Mouse (Mus musculus): ENCODE results near the gene Selenof. TPM values are rescaled to one million over a fixed set of nuclear protein-coding genes. Genes with fewer than 3 reads are reported as not detected.

The Selenof gene
- total and polyA plus RNA-seq, 3 experiments, result 265 to 1,760 (median 316) TPM

DNA sequence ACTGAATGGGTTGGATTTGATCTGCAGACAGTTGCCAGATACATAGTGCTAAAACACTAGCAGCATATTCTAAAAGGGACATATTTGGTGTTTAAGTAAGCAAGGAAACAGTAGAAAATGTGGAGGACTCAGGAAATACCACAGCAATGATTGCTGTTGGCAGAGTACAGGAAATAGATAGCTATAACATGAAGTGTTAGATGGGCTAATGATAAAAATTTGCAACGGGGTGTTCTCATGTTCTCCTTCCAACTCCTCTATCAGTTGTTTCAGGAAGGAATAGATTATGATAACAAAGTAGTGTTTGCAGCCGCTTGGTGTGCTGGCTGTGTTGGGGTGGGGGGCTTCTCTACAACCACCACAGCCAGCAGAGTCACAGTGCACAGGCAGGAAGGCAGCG is 11.7 kb downstream of the Selenof start:
- DNase-seq (ENCODE audit: low read depth, low spot score), result no peak
- TF ChIP-seq MAZ (IDR thresholded peaks at IDR 0.05; ENCODE audit: low read depth, low read length), result no peak
- TF ChIP-seq EP300 (IDR thresholded peaks at IDR 0.05; ENCODE audit: low read depth in 1 of 2, low read length in 2 of 2), result peak; percentile 37 to 54; a peak in 3 of 4 replicates
- TF ChIP-seq CHD1 (IDR thresholded peaks at IDR 0.05; ENCODE audit: low read depth, low read length), result no peak
- 0 out of 2 replicates have a peak, but pooled peaks have one; percentile 29 for TF ChIP-seq SIN3A (IDR thresholded peaks at IDR 0.05; ENCODE audit: low read length)
- TF ChIP-seq ZMIZ1 (IDR thresholded peaks at IDR 0.05; ENCODE audit: low read depth, low read length), result no peak
- TF ChIP-seq ZNF384 (IDR thresholded peaks at IDR 0.05; ENCODE audit: low read depth, low read length), result no peak
- TF ChIP-seq E2F4 (IDR thresholded peaks at IDR 0.05; ENCODE audit: borderline replicate concordance, low read depth, low read length), result no peak
- TF ChIP-seq MAFK (IDR thresholded peaks at IDR 0.05; ENCODE audit: borderline replicate concordance, low read depth, low read length), result no peak
- no peak for TF ChIP-seq BHLHE40 (IDR thresholded peaks at IDR 0.05; ENCODE audit: borderline replicate concordance, low read depth, low read length)
- peak; percentile 65; the same call in 1 of the 2 replicates for TF ChIP-seq RCOR1 (IDR thresholded peaks at IDR 0.05; ENCODE audit: low read depth, low read length)
- TF ChIP-seq TBP (IDR thresholded peaks at IDR 0.05; ENCODE audit: low read depth, low read length), result no peak
- peak; percentile 53; the same call in 1 of the 2 replicates for TF ChIP-seq GATA1 (IDR thresholded peaks at IDR 0.05; ENCODE audit: low read depth, low read length)
- peak; percentile 37; the same call in 1 of the 2 replicates for TF ChIP-seq ETS1 (IDR thresholded peaks at IDR 0.05; ENCODE audit: low read depth, low read length)
- TF ChIP-seq HCFC1 (IDR thresholded peaks at IDR 0.05; ENCODE audit: low read depth, low read length), result no peak
- no peak for TF ChIP-seq USF1 (IDR thresholded peaks at IDR 0.05; ENCODE audit: low read depth, low read length)
- H3K9me3 ChIP-seq (replicated peaks; ENCODE audit: insufficient read depth, low read length), result no peaks in the 10 kb centered on the region
- peak overlapping the region; percentile 34; the same call in 1 of the 2 replicates for H3K27ac ChIP-seq (ENCODE audit: control insufficient read depth, low read depth, low read length)
- H3K27me3 ChIP-seq (ENCODE audit: control insufficient read depth in 1 of 2, insufficient read depth in 2 of 2, low read length in 2 of 2), result no peaks in the 10 kb centered on the region
- H3K4me3 ChIP-seq (ENCODE audit: control insufficient read depth in 1 of 2, insufficient read depth in 1 of 2, low read depth in 2 of 2, low read length in 2 of 2), result no peak overlapping the region
- no peak overlapping the region for H3K9ac ChIP-seq (ENCODE audit: control insufficient read depth, low read depth, low read length, poor library complexity, severe bottlenecking)
- peaks cover 20% of the 10 kb centered on the region for H3K79me2 ChIP-seq (ENCODE audit: control insufficient read depth, insufficient read depth, low read length, poor library complexity)
- H3K4me1 ChIP-seq (ENCODE audit: control insufficient read depth in 1 of 2, insufficient read depth in 2 of 2, low read length in 2 of 2), result peaks cover 9 to 10% of the 10 kb centered on the region in 2 experiments
- H3K36me3 ChIP-seq (ENCODE audit: control insufficient read depth in 1 of 2, insufficient read depth in 2 of 2, low read length in 2 of 2), result peaks cover 28 to 45% of the 10 kb centered on the region in 2 experiments

DNA sequence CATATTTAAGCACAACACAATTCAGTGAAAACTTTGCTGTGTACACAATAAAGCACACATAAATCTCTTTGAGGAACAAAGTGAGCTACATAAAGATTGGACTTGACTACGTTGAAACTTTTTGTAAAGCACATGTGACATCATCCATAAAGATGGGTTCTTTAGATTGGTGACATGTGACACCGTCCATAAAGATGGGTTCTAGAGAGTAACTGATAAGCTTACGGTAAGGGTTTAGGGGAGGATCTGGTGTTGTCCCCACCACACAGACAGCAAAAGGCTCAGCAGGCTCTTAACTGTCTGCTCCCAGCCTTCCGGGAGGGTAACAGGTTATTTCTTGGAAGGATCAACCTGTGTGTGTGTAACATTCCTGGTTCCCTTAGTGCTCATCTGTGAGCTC is 12.2 kb downstream of the Selenof start:
- peak overlapping the region; percentile 34; the same call in 1 of the 2 replicates for H3K27ac ChIP-seq (ENCODE audit: control insufficient read depth, low read depth, low read length)
- H3K36me3 ChIP-seq (ENCODE audit: control insufficient read depth in 1 of 2, insufficient read depth in 2 of 2, low read length in 2 of 2), result peaks cover 27 to 49% of the 10 kb centered on the region in 2 experiments
- no peak overlapping the region for H3K4me3 ChIP-seq (ENCODE audit: control insufficient read depth in 1 of 2, insufficient read depth in 1 of 2, low read depth in 2 of 2, low read length in 2 of 2)
- no peaks in the 10 kb centered on the region for H3K27me3 ChIP-seq (ENCODE audit: control insufficient read depth in 1 of 2, insufficient read depth in 2 of 2, low read length in 2 of 2)
- TF ChIP-seq ZMIZ1 (IDR thresholded peaks at IDR 0.05; ENCODE audit: low read depth, low read length) (no peak), GATA1 (IDR thresholded peaks at IDR 0.05; ENCODE audit: low read depth, low read length) (0 out of 2 replicates have a peak, but pooled peaks have one; percentile 27), MAX (IDR thresholded peaks at IDR 0.05; ENCODE audit: low read length) (0 out of 2 replicates have a peak, but pooled peaks have one; percentile 34), POLR2AphosphoS5 (IDR thresholded peaks at IDR 0.05; ENCODE audit: borderline replicate concordance, low read depth, low read length) (no peak), JUND (IDR thresholded peaks at IDR 0.05; ENCODE audit: low read depth, low read length) (no peak), KAT2A (conservative IDR thresholded peaks at IDR 0.05; ENCODE audit: low read depth, low read length) (no peak), USF1 (IDR thresholded peaks at IDR 0.05; ENCODE audit: low read depth, low read length) (peak; percentile 60; the same call in 1 of the 2 replicates)
- H3K79me2 ChIP-seq (ENCODE audit: control insufficient read depth, insufficient read depth, low read length, poor library complexity), result peaks cover 18% of the 10 kb centered on the region
- no peak overlapping the region for H3K9ac ChIP-seq (ENCODE audit: control insufficient read depth, low read depth, low read length, poor library complexity, severe bottlenecking)
- no peaks in the 10 kb centered on the region for H3K9me3 ChIP-seq (replicated peaks; ENCODE audit: insufficient read depth, low read length)
- H3K4me1 ChIP-seq (ENCODE audit: control insufficient read depth in 1 of 2, insufficient read depth in 2 of 2, low read length in 2 of 2), result peaks cover 9 to 10% of the 10 kb centered on the region in 2 experiments
- DNase-seq (ENCODE audit: low read depth, low spot score), result no peak

Data from MEL (cell line).